Mouse (Mus musculus) embryonic fibroblast, embryonic 13.5 days (primary cell): ENCODE results near the gene Pfkp.

Source experiments
- CTCF ChIP-seq: IDR thresholded peaks from 2 replicates; pipeline ENCODE4 v1.5.1; 2011; ENCODE audit warnings: mild to moderate bottlenecking, control low read depth, low read length, moderate library complexity, borderline replicate concordance; ENCODE audit not compliant: insufficient read depth
- POLR2A ChIP-seq: IDR thresholded peaks from 2 replicates; pipeline ENCODE4 v1.6.1; 2011; ENCODE audit warnings: low read depth, mild to moderate bottlenecking, control low read depth, low read length, moderate library complexity

- peak; percentile 92 for TF ChIP-seq POLR2A
- TF ChIP-seq CTCF = no peak
These were observed at the start of gene Pfkp for GRCm38 (mm10) chr13:6648669-6649233.
